Mouse (Mus musculus) liver, embryonic 14.5 days (tissue): Measurements from ENCODE around the gene Ccdc107. TPM values are rescaled to one million over a fixed set of nuclear protein-coding genes. Genes with fewer than 3 reads are reported as not detected.
A peak's percentile ranks its signal among the peaks of the same experiment; 100 is the strongest.

Experiments used
- ATAC-seq: fragments of 200-750 bp; cut with Nextera tagmentation; 2 replicates; pipeline ENCODE4 v1.8.0; 2017; ENCODE audit warnings: moderate number of reproducible peaks, mild to moderate bottlenecking, moderate library complexity; ENCODE audit not compliant: insufficient read depth
- DNase-seq, 3 experiments: peaks; one replicate each; pipeline ENCODE4 v3.0.0-alpha.2; 2012 to 2013; ENCODE audit warnings: low read depth in 3 of 3, low spot score in 3 of 3
- H3K27ac ChIP-seq: fragments of 300-500 bp; sonication (generic); 2 replicates; pipeline ENCODE4 v1.5.1; 2014; ENCODE audit warnings: moderate library complexity, mild to moderate bottlenecking, control low read depth, inconsistent platforms
- H3K27me3 ChIP-seq: fragments of 300-500 bp; sonication (generic); 2 replicates; pipeline ENCODE4 v1.6.1; 2014; ENCODE audit warnings: mild to moderate bottlenecking, low read length, moderate library complexity; ENCODE audit not compliant: control insufficient read depth, insufficient read depth
- H3K36me3 ChIP-seq: fragments of 300-500 bp; sonication (generic); replicated peaks from 2 replicates; pipeline ENCODE4 v1.6.1; 2014; ENCODE audit warnings: low read depth; ENCODE audit not compliant: control insufficient read depth, insufficient read depth
- H3K4me1 ChIP-seq, 2 experiments: fragments of 200-500 bp in 1 of 2; fragments of 300-500 bp in 1 of 2; sonication (generic) in 1 of 2; replicated peaks; 2 replicates each; pipeline ENCODE4 v1.6.1; 2012 to 2014; ENCODE audit warnings: antibody characterized with exemption in 1 of 2, inconsistent platforms in 1 of 2, low read length in 1 of 2; ENCODE audit not compliant: control insufficient read depth in 2 of 2, insufficient read depth in 2 of 2
- H3K4me2 ChIP-seq: fragments of 300-500 bp; sonication (generic); 2 replicates; pipeline ENCODE4 v1.6.1; 2014; ENCODE audit warnings: low read depth, mild to moderate bottlenecking, control low read depth, moderate library complexity
- H3K4me3 ChIP-seq, 2 experiments: fragments of 200-500 bp in 1 of 2; fragments of 300-500 bp in 1 of 2; sonication (generic) in 1 of 2; 2 replicates each; pipeline ENCODE4 v1.5.1; 2012 to 2014; ENCODE audit warnings: low read depth in 2 of 2, low read length in 2 of 2, mild to moderate bottlenecking in 2 of 2, control low read depth in 1 of 2, inconsistent platforms in 1 of 2, moderate library complexity in 1 of 2; ENCODE audit not compliant: insufficient read depth in 1 of 2
- H3K9ac ChIP-seq: fragments of 300-500 bp; sonication (generic); replicated peaks from 2 replicates; pipeline ENCODE4 v1.6.1; 2014; ENCODE audit warnings: mild to moderate bottlenecking, control low read depth, moderate library complexity
- H3K9me3 ChIP-seq: fragments of 300-500 bp; sonication (generic); 2 replicates; pipeline ENCODE4 v1.6.1; 2016; ENCODE audit warnings: low read length, mixed read lengths; ENCODE audit not compliant: control insufficient read depth
- CTCF ChIP-seq: IDR thresholded peaks from 2 replicates; pipeline ENCODE4 v1.5.1; 2016; ENCODE audit warnings: antibody characterized with exemption, low read depth, control low read depth
- EP300 ChIP-seq: IDR thresholded peaks from 2 replicates; pipeline ENCODE4 v1.6.1; 2016; ENCODE audit warnings: antibody characterized with exemption, low read depth
- WGBS: fragments of 180-500 bp; shearing (Covaris S2); extraction: QIAGEN DNeasy Blood & Tissue Kit; methylation state at CpG from one replicate; pipeline ENCODE4 v1.1.7; 2014; ENCODE audit not compliant: insufficient replicate concordance; 5-methylcytosine and 5-hydroxymethylcytosine counted together
- polyA plus RNA-seq, 2 experiments: library from polyadenylated mRNA; depleted of rRNA in 1 of 2; stranded (reverse) in 1 of 2; unstranded in 1 of 2; fragments of >200 nt; fragmentation: Nextera tagmentation in 1 of 2; extraction: Ambion mirVana in 1 of 2; gene quantifications; 2 replicates each; pipeline versions ENCODE4 v1.2.1 to v1.2.3; 2012 to 2014

Ccdc107 gene
- polyA plus RNA-seq, 2 experiments, result 27.6 to 36.7 TPM

- Histone ChIP-seq H3K9me3 (no peaks in the 10 kb centered on the region), H3K27ac (no peak overlapping the region), H3K4me1 (peaks cover 4 to 19% of the 10 kb centered on the region in 2 experiments), H3K4me2 (no peak overlapping the region), H3K27me3 (no peaks in the 10 kb centered on the region), H3K9ac (no peak overlapping the region), H3K36me3 (no peaks in the 10 kb centered on the region), H3K4me3 (no peak overlapping the region)
- 14% methylated on average over 4 of the region's 4 CpGs for WGBS
- ATAC-seq (no peak), DNase-seq (no peak)
- no peak for TF ChIP-seq CTCF
- TF ChIP-seq EP300, result no peak
Observed at GRCm38 (mm10) chr4:43504269-43504668, 11.6 kb downstream of the Ccdc107 start.

GRCm38 (mm10) chr4:43506074-43506473 is 13.4 kb downstream of the Ccdc107 start:
- Histone ChIP-seq H3K9me3 (no peaks in the 10 kb centered on the region), H3K27me3 (no peaks in the 10 kb centered on the region), H3K27ac (no peak overlapping the region), H3K4me3 (no peak overlapping the region), H3K4me1 (peaks cover 0 to 14% of the 10 kb centered on the region in 2 experiments; a peak in 2 of 4 replicates), H3K36me3 (no peaks in the 10 kb centered on the region), H3K9ac (no peak overlapping the region), H3K4me2 (no peak overlapping the region)
- TF ChIP-seq EP300, result no peak
- TF ChIP-seq CTCF, result no peak
- 74% methylated on average over 8 of the region's 8 CpGs for WGBS
- no peak for ATAC-seq
- DNase-seq, result no peak

- Histone ChIP-seq H3K27me3 (no peaks in the 10 kb centered on the region), H3K4me2 (peak within 1 kb of the TSS; percentile 71), H3K9me3 (no peaks in the 10 kb centered on the region), H3K9ac (no peak within 1 kb of the TSS), H3K4me1 (peaks cover 0 to 14% of the 10 kb centered on the region in 2 experiments; a peak in 2 of 4 replicates), H3K27ac (no peak within 1 kb of the TSS), H3K36me3 (no peaks in the 10 kb centered on the region), H3K4me3 (no peak within 1 kb of the TSS)
- ATAC-seq, result no peak
- TF ChIP-seq EP300 (no peak), CTCF (no peak)
- WGBS, result 62% methylated on average over 9 of the region's 9 CpGs
- DNase-seq, result no peak
Observed at GRCm38 (mm10) chr4:43506536-43507185, 14.0 kb downstream of the Ccdc107 start, which contains the start of gene Car9. Gene Car9, plus strand, starts transcription at chr4:43506966.

GRCm38 (mm10) chr4:43507938-43508665 is 15.4 kb downstream of the Ccdc107 start:
- ATAC-seq, result peak; percentile 54
- Histone ChIP-seq H3K27ac (no peak overlapping the region), H3K9ac (peak overlapping the region; percentile 45; the same call in 1 of the 2 replicates)

GRCm38 (mm10) chr4:43508666-43508997 is 15.9 kb downstream of the Ccdc107 start:
- 0% methylated on average over 13 of the region's 13 CpGs for WGBS
- Histone ChIP-seq H3K9ac (peak overlapping the region; percentile 45; the same call in 1 of the 2 replicates), H3K36me3 (no peaks in the 10 kb centered on the region), H3K4me3 (peak overlapping the region; percentile 51 to 69), H3K27ac (no peak overlapping the region), H3K4me1 (peaks cover 0 to 14% of the 10 kb centered on the region in 2 experiments; a peak in 2 of 4 replicates), H3K9me3 (no peaks in the 10 kb centered on the region), H3K4me2 (peak overlapping the region; percentile 71), H3K27me3 (no peaks in the 10 kb centered on the region)
- ATAC-seq (peak; percentile 80), DNase-seq (peak in 2 of 3 experiments; percentile 41 to 47)
- TF ChIP-seq CTCF (peak; percentile 27; the same call in 1 of the 2 replicates), EP300 (no peak)

More at GRCm38 (mm10) chr4:43507938-43508665, 15.4 kb downstream of the Ccdc107 start:
- Histone ChIP-seq H3K4me1 (peaks cover 0 to 14% of the 10 kb centered on the region in 2 experiments; a peak in 2 of 4 replicates), H3K27me3 (no peaks in the 10 kb centered on the region), H3K36me3 (no peaks in the 10 kb centered on the region), H3K4me2 (peak overlapping the region; percentile 71), H3K9me3 (no peaks in the 10 kb centered on the region), H3K4me3 (peak overlapping the region; percentile 51 to 69)
- no peak for TF ChIP-seq CTCF
- TF ChIP-seq EP300, result no peak
- WGBS, result 6% methylated on average over 22 of the region's 22 CpGs
- DNase-seq, result no peak
